Mouse (Mus musculus): Measurements from ENCODE around the gene Trir.

Trir gene

DNA sequence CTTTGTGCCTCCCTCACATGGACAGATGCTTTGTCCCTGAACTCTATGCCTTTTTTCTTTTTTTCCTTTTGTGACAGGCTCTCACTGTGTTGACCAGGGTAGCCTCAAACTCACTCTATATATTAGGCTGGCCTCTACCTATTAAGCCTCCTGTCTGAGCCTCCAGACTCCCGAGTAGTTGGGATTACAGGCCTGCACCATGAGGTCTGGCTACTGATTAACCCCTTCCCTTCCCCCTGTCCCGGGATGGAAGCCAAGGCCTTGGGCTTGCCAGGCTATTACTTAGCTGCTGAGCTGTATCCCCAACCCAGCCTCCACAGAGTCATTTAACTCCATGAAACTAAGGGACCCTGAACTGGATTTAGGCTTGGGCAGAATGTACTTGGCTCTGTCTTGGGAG lies 38.6 kb downstream of the Trir start:
- H3K27me3 ChIP-seq (ENCODE audit: insufficient read depth, low read length), result no peaks in the 10 kb centered on the region
- H3K36me3 ChIP-seq (ENCODE audit: insufficient read depth, low read length), result peaks cover 75% of the 10 kb centered on the region
- H3K4me1 ChIP-seq (replicated peaks; ENCODE audit: low read depth, low read length), result peaks cover 45% of the 10 kb centered on the region
- no peak overlapping the region for H3K4me3 ChIP-seq (replicated peaks; ENCODE audit: low read length)
- TF ChIP-seq NANOG (IDR thresholded peaks at IDR 0.05; ENCODE audit: borderline replicate concordance, low read length), result no peak
- TF ChIP-seq CTCF (conservative IDR thresholded peaks at IDR 0.05; ENCODE audit: low read length), result no peak
- TF ChIP-seq POU5F1 (IDR thresholded peaks at IDR 0.05; ENCODE audit: borderline replicate concordance, low read length), result no peak
- no peaks in the 10 kb centered on the region for H3K9me3 ChIP-seq (ENCODE audit: low read length)

GRCm38 (mm10) chr8:85067155-85067554 lies 40.5 kb downstream of the Trir start:
- no peaks in the 10 kb centered on the region for H3K9me3 ChIP-seq (ENCODE audit: low read length)
- peaks cover 31% of the 10 kb centered on the region for H3K4me1 ChIP-seq (replicated peaks; ENCODE audit: low read depth, low read length)
- TF ChIP-seq CTCF (conservative IDR thresholded peaks at IDR 0.05; ENCODE audit: low read length) (no peak), POU5F1 (IDR thresholded peaks at IDR 0.05; ENCODE audit: borderline replicate concordance, low read length) (no peak), NANOG (IDR thresholded peaks at IDR 0.05; ENCODE audit: borderline replicate concordance, low read length) (no peak)
- no peaks in the 10 kb centered on the region for H3K27me3 ChIP-seq (ENCODE audit: insufficient read depth, low read length)
- H3K36me3 ChIP-seq (ENCODE audit: insufficient read depth, low read length), result peaks cover 68% of the 10 kb centered on the region
- no peak overlapping the region for H3K4me3 ChIP-seq (replicated peaks; ENCODE audit: low read length)

GRCm38 (mm10) chr8:85067982-85068381 lies 41.4 kb downstream of the Trir start, which contains the start of gene Gm5741:
Gm5741 (minus strand) TSS chr8:85067982.
- Histone ChIP-seq H3K27me3 (ENCODE audit: insufficient read depth, low read length) (no peaks in the 10 kb centered on the region), H3K4me3 (replicated peaks; ENCODE audit: low read length) (no peak within 1 kb of the TSS), H3K36me3 (ENCODE audit: insufficient read depth, low read length) (peaks cover 60% of the 10 kb centered on the region), H3K9me3 (ENCODE audit: low read length) (no peaks in the 10 kb centered on the region), H3K4me1 (replicated peaks; ENCODE audit: low read depth, low read length) (peaks cover 25% of the 10 kb centered on the region)
- TF ChIP-seq CTCF (conservative IDR thresholded peaks at IDR 0.05; ENCODE audit: low read length) (no peak), NANOG (IDR thresholded peaks at IDR 0.05; ENCODE audit: borderline replicate concordance, low read length) (no peak), POU5F1 (IDR thresholded peaks at IDR 0.05; ENCODE audit: borderline replicate concordance, low read length) (no peak)

DNA sequence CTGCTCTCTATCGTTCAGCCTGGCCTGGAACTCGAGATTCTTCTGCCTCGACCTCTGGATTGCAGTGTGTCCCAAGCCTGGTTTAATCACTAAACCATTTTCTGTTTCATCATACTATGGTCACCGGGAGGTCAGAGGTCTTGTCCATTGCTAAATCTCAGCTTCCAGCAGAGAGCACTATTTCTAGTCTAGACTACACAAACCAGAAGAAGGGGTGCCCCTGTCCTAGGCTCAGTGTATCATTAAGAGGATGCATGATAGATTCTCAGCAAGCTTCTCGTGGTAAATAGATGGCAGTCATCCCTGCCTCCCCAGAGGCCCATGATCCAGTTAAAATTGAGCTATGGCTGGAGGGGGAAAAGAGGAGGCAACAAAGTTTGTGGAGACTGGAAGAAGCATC lies 44.4 kb downstream of the Trir start:
- Histone ChIP-seq H3K9me3 (ENCODE audit: low read length) (no peaks in the 10 kb centered on the region), H3K27me3 (ENCODE audit: insufficient read depth, low read length) (no peaks in the 10 kb centered on the region), H3K36me3 (ENCODE audit: insufficient read depth, low read length) (peaks cover 67% of the 10 kb centered on the region), H3K4me3 (replicated peaks; ENCODE audit: low read length) (peak overlapping the region; percentile 94), H3K4me1 (replicated peaks; ENCODE audit: low read depth, low read length) (peaks cover 43% of the 10 kb centered on the region)
- TF ChIP-seq POU5F1 (IDR thresholded peaks at IDR 0.05; ENCODE audit: borderline replicate concordance, low read length), result no peak
- no peak for TF ChIP-seq CTCF (conservative IDR thresholded peaks at IDR 0.05; ENCODE audit: low read length)
- TF ChIP-seq NANOG (IDR thresholded peaks at IDR 0.05; ENCODE audit: borderline replicate concordance, low read length), result no peak

DNA sequence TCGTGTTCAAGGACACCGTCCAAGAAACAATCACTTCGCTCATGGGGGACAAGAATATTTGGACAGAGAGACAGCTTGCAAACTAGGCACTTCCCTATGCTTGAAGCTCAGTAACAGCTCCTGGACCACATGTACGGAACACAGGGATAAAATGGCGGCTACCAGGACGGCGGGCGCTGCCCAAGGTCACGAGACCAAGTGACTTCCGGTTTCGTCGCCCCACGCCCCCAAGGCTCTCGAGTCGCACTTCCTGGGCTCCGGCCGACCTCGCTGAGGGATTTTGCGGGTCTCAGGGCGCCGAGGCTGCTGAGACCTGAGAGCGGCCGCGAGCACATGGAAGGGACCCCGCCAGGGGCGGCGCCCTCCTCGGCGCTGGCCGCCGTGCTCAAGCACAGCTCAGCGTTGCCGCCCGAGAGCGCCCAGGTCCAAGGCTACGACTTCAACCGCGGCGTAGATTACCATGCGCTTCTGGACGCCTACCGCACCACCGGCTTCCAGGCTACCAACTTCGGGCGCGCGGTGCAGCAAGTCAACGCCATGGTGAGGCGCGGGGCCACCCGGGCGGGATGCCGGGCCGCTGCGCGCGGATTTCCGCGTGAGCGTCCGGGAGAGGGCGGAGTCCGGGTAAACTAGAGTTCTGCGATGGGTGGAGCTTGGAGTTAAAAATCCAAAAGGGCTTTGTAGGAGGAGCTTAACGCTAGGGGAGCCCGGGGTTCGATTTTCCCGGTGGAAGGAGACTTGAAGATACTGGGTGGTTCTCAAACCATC lies 45.1 kb downstream of the Trir start, which contains the start of gene Dhps:
Gene Dhps, plus strand, starts transcription at position 244 of the 768 bp plus-strand sequence.
- peak within 1 kb of the TSS; percentile 94 for H3K4me3 ChIP-seq (replicated peaks; ENCODE audit: low read length)
- no peaks in the 10 kb centered on the region for H3K9me3 ChIP-seq (ENCODE audit: low read length)
- H3K4me1 ChIP-seq (replicated peaks; ENCODE audit: low read depth, low read length), result peaks cover 48% of the 10 kb centered on the region
- no peaks in the 10 kb centered on the region for H3K27me3 ChIP-seq (ENCODE audit: insufficient read depth, low read length)
- peaks cover 67% of the 10 kb centered on the region for H3K36me3 ChIP-seq (ENCODE audit: insufficient read depth, low read length)
- TF ChIP-seq NANOG (IDR thresholded peaks at IDR 0.05; ENCODE audit: borderline replicate concordance, low read length) (no peak), POU5F1 (IDR thresholded peaks at IDR 0.05; ENCODE audit: borderline replicate concordance, low read length) (no peak), CTCF (conservative IDR thresholded peaks at IDR 0.05; ENCODE audit: low read length) (no peak)

- H3K27me3 ChIP-seq (ENCODE audit: insufficient read depth, low read length), result no peaks in the 10 kb centered on the region
- H3K4me3 ChIP-seq (replicated peaks; ENCODE audit: low read length), result peak overlapping the region; percentile 94
- TF ChIP-seq CTCF (conservative IDR thresholded peaks at IDR 0.05; ENCODE audit: low read length), result no peak
- no peak for TF ChIP-seq POU5F1 (IDR thresholded peaks at IDR 0.05; ENCODE audit: borderline replicate concordance, low read length)
- TF ChIP-seq NANOG (IDR thresholded peaks at IDR 0.05; ENCODE audit: borderline replicate concordance, low read length), result no peak
- H3K4me1 ChIP-seq (replicated peaks; ENCODE audit: low read depth, low read length), result peaks cover 50% of the 10 kb centered on the region
- no peaks in the 10 kb centered on the region for H3K9me3 ChIP-seq (ENCODE audit: low read length)
- H3K36me3 ChIP-seq (ENCODE audit: insufficient read depth, low read length), result peaks cover 65% of the 10 kb centered on the region
Observed at GRCm38 (mm10) chr8:85072364-85072929, 45.8 kb downstream of the Trir start.

DNA sequence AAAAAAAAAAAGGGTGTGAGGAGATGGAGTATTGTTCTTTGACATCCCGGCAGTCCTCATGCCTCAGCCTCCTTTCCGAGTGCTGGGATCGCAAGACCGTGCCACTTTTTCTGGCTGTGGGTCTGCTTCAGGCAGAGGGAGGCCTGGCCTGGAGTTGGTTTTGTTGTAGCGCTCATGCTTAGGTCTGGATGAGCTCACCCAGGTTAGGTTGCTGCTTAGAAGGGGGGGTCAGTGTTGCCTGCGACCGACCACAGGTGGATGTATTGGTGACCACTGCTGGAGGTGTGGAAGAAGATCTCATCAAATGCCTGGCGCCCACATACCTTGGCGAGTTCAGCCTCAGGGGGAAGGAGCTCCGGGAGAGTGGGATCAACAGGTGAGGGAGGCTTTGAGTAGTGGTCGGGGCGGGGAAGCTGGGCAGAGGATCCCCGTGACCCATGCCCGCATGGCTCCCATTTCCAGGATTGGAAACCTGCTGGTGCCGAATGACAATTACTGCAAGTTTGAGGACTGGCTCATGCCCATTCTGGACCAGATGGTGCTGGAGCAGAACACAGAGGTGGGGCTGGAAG lies 46.5 kb downstream of the Trir start:
- Histone ChIP-seq H3K4me1 (replicated peaks; ENCODE audit: low read depth, low read length) (peaks cover 45% of the 10 kb centered on the region), H3K36me3 (ENCODE audit: insufficient read depth, low read length) (peaks cover 65% of the 10 kb centered on the region), H3K4me3 (replicated peaks; ENCODE audit: low read length) (peak overlapping the region; percentile 94), H3K9me3 (ENCODE audit: low read length) (no peaks in the 10 kb centered on the region), H3K27me3 (ENCODE audit: insufficient read depth, low read length) (no peaks in the 10 kb centered on the region)
- TF ChIP-seq NANOG (IDR thresholded peaks at IDR 0.05; ENCODE audit: borderline replicate concordance, low read length), result no peak
- no peak for TF ChIP-seq CTCF (conservative IDR thresholded peaks at IDR 0.05; ENCODE audit: low read length)
- TF ChIP-seq POU5F1 (IDR thresholded peaks at IDR 0.05; ENCODE audit: borderline replicate concordance, low read length), result no peak

GRCm38 (mm10) chr8:85074167-85074566 lies 47.5 kb downstream of the Trir start:
- Histone ChIP-seq H3K9me3 (ENCODE audit: low read length) (no peaks in the 10 kb centered on the region), H3K27me3 (ENCODE audit: insufficient read depth, low read length) (no peaks in the 10 kb centered on the region), H3K4me1 (replicated peaks; ENCODE audit: low read depth, low read length) (peaks cover 49% of the 10 kb centered on the region), H3K4me3 (replicated peaks; ENCODE audit: low read length) (peak overlapping the region; percentile 94; the same call in 1 of the 2 replicates), H3K36me3 (ENCODE audit: insufficient read depth, low read length) (peaks cover 65% of the 10 kb centered on the region)
- TF ChIP-seq NANOG (IDR thresholded peaks at IDR 0.05; ENCODE audit: borderline replicate concordance, low read length), result no peak
- no peak for TF ChIP-seq CTCF (conservative IDR thresholded peaks at IDR 0.05; ENCODE audit: low read length)
- TF ChIP-seq POU5F1 (IDR thresholded peaks at IDR 0.05; ENCODE audit: borderline replicate concordance, low read length), result no peak

All from E14TG2a.4 (cell line).